Mouse (Mus musculus) v-Abl transformed pro-B cells (cell line): ENCODE measurements around the gene Gtsf1l.

Experiments used
- in situ Hi-C, 2 experiments: fragments of 400-800 bp; cut with MboI; formaldehyde crosslinking; loops; one replicate each; pipeline ENCODE4 v1.15.1; 2025; ENCODE audit not compliant: unreplicated experiment in 2 of 2

The Gtsf1l gene

DNA sequence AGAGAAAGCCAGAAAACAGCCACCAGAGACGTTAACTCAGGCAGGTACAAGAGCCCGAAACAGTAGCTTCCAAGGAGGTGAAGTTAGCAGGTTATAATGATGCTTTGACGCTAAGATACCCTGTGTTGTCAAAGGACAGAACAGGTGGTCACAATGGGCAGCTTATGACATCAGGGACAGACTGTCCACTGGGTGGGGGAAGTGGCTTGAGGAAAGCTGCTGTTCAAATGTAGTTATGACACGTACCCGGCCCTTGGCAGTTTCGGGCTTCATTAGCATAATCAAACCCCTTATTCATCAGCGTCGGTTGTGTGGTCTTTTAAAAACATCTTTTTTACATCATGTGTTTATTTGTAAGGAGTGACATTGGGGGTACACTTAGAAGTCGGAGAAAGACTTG lies at the start of gene Gtsf1l:
TSS of gene Gtsf1l (minus strand) at position 128 of the 400 bp plus-strand sequence.
- in situ Hi-C loops: loop anchor here in 1 of 2 experiments (10.0 kb wide), 1 partner anchor 93 kb away; no protein-coding TSS in a partner anchor

DNA sequence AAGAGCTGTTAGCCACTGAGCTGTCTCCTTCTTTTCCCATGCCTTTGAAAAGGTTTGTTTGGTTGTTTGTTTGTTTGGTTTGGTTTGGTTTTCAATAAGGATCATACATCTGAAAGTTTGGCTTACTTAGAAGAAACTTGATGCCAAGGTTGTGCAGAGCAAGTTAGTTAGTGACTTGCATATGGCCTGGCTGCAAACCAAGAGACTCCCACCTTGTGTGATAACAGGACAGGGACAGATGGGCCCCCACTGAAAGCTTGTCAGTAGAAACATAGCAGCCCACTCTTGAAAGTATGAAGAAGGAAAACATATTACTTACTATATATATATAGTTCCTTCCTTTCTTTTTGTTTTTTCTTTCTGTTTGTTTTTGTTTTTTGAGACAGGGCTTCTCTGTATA lies 49.3 kb upstream of the Gtsf1l start:
- in situ Hi-C loops: no loop called here

- in situ Hi-C loops: no loop called here
These were observed 48.3 kb upstream of the Gtsf1l start for GRCm38 (mm10) chr2:163135931-163136330.

GRCm38 (mm10) chr2:163132314-163132713 lies 44.7 kb upstream of the Gtsf1l start:
- in situ Hi-C loops: no loop called here

GRCm38 (mm10) chr2:163130837-163131236 lies 43.2 kb upstream of the Gtsf1l start:
- in situ Hi-C loops: no loop called here

DNA sequence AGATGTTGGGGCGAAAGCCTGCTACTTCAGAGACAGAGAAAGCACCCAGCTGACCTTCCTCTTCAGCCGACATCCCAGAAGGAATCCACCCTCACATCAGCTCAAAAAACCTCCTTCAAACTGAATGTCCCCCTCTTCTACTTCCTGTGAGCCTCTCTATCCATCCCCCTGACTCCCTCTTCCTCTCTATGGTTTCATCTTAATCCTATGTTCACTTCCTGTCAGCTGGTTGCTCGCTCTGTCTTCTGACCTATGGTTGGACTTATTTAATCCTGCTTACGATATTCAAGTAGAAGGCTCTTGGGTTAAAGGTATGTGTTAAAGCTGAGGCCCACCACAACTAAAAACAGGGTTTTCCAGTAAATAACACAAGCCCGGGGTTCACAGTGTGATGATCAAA lies 35.8 kb upstream of the Gtsf1l start:
- in situ Hi-C loops: no loop called here

DNA sequence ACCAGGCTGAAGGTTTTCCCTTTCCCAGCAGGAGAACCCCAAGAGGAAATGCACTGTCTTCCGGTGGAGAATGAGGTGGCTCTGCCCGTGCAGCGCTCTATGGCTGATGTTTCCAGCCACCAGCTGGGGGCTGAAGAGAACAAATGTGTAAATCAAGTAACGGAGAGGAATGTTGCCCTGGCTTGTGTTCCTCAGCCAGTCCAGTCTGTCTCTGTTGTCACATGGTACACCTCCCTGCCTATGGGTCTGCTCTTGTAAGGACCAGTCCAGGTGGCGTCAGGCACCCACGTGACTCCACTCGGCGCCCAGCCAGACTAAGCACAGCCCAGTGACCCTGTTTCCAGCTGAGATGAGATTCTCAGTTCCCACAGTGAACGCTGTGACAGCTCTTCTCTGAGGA lies 34.7 kb upstream of the Gtsf1l start:
- in situ Hi-C loops: no loop called here

DNA sequence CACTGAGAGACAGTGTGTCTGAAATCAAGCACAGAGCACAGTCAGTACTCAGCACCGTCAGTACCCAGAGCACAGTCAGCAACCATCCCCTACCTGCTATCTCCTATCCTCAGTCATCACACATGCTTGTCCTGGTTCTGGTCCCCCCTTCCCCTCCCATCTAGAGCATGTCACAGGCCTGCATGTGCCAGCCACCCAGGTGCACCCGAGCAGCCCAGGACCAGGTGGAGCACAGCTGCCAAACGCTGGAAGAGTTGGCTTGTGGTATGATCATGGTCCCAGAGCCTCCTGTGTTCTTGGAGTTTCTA lies 33.7 kb upstream of the Gtsf1l start:
- in situ Hi-C loops: no loop called here

GRCm38 (mm10) chr2:163120626-163121352 lies 33.1 kb upstream of the Gtsf1l start:
- in situ Hi-C loops: no loop called here

DNA sequence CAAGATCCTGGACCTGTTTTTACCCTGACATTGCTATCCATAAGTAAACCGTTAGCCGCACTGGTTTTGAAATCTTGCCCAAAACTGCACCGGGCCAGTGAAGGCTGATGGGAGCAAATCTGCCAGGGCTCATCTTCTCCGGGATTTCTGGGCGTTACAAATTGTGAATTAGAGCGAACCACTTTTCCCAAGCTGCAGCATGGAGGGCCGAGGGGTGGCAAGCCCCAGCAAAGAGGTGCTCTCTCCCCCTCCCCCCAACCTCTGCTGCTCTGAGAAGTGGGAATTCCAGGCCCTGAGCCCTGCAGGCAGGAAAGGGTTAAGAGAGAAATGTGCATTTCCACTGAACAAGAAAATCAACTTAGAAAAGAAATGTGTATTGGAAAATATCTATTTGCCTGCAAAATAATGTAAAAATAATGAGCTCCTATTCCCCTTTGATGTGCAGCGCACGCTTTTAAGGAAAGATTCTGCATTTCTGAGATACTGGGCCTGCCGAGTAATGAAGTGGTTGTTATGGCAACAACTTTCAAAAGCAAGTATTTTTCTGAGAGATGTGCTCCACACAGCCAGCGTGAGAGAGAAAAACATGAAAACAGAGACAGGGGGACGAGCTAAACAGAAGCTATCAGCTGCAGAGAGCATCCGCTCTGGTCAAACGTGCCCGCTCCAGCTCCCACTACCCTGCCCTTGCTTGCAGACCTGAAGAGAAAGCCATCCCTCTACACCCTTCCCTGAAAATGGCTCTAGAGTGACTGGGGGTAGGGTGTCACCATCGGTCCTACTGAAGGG lies 24.0 kb upstream of the Gtsf1l start:
- in situ Hi-C loops: no loop called here

DNA sequence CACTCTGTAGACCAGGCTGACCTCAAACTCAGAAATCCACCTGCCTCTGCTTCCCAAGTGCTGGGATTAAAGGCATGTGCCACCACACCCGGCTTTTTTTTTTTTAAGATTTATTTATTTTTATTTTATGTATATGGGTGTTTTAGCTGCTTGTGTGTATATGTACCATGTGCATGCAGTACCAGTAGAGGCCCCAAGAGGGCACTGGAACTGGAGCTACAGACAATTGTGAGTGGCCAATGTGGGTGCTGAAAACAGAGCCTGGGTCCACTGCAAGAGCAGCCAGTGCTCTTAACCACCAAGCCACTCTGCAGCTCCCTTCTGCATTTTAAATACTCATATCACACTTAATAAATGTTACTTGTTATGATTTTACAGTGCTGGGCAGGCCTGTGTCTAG lies 23.1 kb upstream of the Gtsf1l start:
- in situ Hi-C loops: no loop called here

DNA sequence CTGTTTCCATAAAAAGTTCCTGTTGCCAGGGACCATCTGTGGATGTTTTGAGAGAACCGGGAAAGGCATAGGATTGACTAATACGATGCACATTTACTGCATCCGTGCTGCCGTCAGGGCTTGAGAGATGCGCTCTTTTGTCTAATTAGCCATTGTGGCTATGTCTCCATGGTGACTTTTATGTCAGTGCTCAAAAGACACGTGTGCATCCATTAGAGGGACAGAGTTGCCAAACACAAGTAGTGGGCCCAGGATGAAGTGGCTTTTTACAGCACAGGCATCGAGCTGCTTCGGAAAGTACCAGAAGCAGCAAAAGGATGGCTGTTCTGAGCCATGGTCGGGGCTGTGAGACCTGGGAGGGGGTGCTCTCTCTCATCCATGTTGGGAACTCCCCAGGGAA lies 20.7 kb upstream of the Gtsf1l start:
- in situ Hi-C loops: loop anchor here in 1 of 2 experiments (10.0 kb wide), 1 partner anchor 86 kb away; no protein-coding TSS in a partner anchor

DNA sequence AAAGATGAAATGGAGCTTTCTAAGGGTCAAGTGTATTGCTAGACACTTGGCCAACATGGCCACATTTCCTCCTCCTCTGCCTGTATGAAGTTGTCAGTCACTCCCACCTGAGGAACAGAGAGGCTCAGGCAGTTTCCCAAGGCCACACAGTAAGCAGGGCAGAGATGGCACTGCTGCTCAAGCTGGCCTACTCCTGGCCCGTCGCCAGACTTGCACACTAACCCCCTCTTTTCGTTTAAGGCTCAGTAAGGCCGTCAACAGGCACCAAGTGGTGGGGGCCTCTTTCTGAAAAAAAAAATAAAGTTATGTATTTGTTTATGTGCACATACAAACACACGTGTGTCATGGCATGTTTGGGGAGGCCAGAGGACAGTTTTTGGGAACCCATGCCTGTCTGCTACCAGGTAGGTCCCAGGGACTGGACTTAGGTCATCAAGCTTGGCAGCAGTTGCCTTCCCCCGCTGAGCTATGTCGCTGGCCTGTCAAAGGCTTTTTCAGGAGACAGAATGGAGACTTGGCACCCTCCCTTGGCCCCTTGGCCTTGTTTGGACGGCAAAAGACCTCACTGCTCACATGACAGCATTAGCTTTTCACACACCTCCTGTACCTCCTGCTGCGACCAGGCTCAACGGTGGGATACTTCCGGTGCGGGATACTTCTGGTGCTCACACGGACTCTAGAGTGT lies 16.6 kb upstream of the Gtsf1l start:
- in situ Hi-C loops: loop anchor here in 1 of 2 experiments (10.0 kb wide), 1 partner anchor 91 kb away; no protein-coding TSS in a partner anchor

DNA sequence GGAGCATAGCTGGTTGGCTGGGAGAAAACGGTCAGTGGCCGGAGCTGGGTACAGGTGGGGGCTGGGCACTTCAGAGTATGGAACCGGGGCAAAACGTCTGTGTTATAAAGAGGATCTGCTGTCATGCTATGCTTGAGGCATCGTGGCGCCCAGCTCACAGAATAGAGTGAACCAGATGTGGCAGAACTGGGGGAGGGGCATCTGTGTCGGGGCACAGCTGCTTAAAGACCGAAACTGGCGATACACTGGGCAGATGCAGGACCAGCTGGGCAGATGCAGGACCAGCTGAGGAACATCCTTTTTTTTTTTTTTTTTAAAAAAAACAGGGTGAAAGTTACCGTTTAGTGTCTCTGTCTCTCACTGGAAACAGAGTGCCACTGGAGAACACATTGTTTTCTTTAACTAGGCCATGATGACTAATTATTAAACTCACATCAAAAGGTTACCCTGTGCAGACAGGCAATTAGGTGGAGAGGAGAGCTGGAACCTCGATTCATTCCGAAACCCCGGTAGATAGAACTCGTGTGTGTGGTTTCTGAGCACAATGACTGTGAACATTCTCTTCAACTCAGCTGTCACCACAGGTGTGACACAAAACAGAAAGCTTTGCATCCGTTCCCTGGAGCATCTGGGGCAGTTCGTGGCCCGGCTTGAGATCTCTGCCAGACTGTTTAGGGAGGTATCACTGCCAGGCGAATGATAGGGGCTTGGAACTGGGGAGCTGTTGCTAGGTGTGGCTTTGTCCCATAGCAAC lies 15.4 kb upstream of the Gtsf1l start:
- in situ Hi-C loops: loop anchor here in 1 of 2 experiments (10.0 kb wide), 1 partner anchor 92 kb away; no protein-coding TSS in a partner anchor

DNA sequence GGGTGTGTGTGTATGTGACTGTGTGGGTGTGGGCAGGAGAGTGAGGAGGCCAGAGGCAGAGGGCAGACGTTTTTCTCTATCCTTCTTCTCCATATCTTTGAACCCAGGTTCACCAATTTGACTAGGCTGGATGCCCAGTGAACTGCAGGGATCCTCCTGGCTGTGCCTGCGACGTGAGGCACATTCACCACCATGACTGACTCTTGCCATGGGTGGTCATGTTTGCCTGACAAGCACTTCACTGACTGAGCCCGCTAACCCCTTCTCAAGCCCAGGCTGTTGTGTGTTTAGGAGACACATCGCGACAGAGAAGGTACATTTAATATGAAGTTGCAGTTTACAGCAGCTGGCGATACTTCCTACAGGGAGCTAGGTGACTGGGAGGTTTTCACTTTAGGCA lies 14.6 kb upstream of the Gtsf1l start:
- in situ Hi-C loops: loop anchor here in 1 of 2 experiments (10.0 kb wide), 1 partner anchor 93 kb away; no protein-coding TSS in a partner anchor

DNA sequence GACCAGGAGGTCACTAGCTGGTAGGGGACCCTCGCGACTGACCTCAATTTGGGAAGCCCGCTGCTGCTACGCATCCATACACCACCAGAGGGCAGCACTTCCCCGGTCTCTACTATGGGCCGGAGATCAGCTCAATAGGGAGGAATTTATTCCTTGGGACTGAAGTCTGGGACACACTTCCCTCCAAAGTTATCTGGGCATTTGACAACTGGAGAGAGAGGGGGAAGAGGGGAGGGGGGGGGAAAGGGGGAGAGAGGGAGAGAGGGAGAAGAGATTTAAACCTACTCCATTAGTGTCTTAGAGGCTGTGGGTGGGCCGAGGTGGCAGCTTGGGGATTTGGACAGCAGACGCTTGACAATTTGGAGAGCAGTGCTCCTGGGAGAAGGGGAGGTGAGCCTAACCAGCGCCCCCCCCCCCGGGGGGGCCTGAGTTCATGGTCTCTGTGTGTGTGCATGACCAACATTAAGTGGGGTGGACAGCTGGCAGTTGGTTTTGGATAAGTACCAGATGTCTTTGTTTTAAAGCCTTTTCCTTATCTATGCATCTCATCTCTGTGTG lies 14.1 kb upstream of the Gtsf1l start:
- in situ Hi-C loops: loop anchor here in 1 of 2 experiments (10.0 kb wide), 1 partner anchor 93 kb away; no protein-coding TSS in a partner anchor

GRCm38 (mm10) chr2:163100551-163100950 lies 12.9 kb upstream of the Gtsf1l start:
- in situ Hi-C loops: loop anchor here in 1 of 2 experiments (10.0 kb wide), 1 partner anchor 94 kb away; no protein-coding TSS in a partner anchor

GRCm38 (mm10) chr2:163099919-163100318 lies 12.3 kb upstream of the Gtsf1l start:
- in situ Hi-C loops: loop anchor here (5.0 to 10.0 kb wide), 3 partner anchors 95 to 232 kb away; no protein-coding TSS in a partner anchor

GRCm38 (mm10) chr2:163095784-163096183 lies 8.1 kb upstream of the Gtsf1l start:
- in situ Hi-C loops: loop anchor here (5.0 kb wide), 2 partner anchors 173 to 237 kb away; no protein-coding TSS in a partner anchor

DNA sequence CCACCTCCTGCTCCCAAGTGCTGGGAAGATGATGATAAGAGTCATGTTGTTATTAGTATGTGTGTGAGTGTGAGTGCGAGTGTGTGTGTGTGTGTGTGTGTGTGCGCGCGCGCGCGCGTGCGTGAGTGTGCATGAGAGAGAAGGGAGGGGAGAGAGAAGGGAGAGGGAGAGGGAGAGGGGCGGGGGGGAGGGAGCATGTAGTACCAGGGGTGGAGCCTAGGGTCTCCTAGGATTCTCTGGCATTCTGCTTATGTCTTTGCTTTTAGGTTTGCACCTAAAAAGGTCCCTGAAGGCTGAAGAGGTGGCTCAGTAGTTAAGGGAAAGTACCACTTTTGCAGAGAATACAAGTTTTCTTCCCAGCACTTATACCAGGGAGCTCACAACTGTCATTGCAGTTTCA lies 7.3 kb upstream of the Gtsf1l start:
- in situ Hi-C loops: loop anchor here (5.0 kb wide), 2 partner anchors 173 to 237 kb away; no protein-coding TSS in a partner anchor
